Mouse (Mus musculus) MEL-GATA-1-ER (cell line): ENCODE data around the gene Eps15l1.

ENCODE experiments used
- DNase-seq: peaks from one replicate; pipeline ENCODE4 v3.0.0-alpha.2; 2012; ENCODE audit warnings: low read depth; ENCODE audit errors: extremely low read depth

Eps15l1 gene

DNA sequence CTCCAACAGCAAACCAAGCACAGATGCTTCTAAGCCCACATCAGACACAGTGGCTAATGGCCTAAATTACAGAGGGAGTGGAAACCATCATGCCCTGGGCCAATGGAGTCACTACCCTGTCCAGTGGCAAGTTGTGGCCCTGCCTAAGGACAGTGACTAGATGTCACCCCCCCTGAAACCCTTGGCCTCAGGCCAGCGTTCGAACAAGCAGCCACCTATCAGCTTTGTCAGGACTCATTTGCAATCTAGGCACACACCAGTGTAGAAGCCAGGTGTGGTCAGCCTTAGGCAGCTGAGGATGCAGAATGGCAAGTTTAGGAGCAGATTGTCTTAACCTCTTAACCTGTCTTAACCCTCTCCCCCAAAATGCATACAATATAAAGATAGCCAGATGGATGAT is 6.0 kb downstream of the Eps15l1 start:
- DNase-seq, result no peak

DNA sequence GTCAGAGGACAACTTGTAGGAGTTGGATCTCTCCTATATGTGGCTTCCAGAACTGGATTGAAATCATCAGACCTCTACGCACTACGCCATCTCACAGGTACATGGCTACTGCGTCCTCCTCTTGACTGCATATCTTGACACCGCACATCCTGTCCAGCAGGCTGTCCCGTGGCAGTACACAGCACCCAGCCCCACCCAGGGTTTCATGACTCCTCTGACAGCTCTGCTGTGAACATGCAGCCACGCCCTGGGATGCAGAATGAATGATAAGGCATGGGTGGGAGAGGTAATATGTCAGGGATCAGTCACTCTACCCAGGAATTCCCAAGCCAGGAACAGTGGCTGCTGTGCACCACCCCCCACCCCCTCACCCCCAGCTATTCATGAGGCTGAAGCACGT is 7.4 kb downstream of the Eps15l1 start:
- no peak for DNase-seq

DNA sequence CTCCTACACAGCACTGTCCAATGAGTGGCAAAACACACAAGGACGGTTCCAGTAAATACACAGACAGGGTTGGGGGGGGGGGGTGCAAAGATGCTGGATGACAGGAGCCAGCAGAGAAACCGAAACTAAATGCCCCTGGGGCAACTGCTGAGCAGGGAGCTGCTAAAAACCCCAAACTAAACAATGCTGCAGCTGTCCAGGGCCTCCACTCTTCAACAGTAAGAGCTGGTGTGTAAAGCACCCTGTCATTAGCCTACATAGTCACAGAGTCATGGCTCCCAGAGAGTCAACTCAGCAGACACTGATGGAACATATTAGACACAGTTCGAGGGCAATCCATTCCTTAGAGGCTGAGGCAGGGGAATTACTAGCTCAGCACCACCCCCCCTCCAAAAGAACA is 11.8 kb downstream of the Eps15l1 start:
- DNase-seq, result no peak

DNA sequence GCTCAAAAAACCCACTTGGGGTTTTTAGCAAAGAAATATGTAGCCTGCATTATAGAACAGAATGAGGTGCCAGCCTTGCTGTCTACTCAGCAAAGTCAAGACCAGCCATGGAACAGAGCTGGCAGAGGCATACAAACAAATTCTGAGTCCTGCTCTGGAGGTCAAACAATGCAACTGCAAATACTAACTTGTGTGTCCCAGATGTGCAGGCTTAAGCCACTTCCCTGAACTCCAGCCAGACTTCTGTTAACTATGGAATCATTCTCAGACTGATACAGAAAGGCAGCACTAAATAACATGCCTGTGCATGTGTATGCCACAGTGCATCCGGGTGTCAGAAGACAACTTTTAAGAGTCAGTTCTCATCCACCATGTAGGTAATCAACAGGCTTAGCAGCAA is 13.4 kb downstream of the Eps15l1 start:
- DNase-seq, result no peak

DNA sequence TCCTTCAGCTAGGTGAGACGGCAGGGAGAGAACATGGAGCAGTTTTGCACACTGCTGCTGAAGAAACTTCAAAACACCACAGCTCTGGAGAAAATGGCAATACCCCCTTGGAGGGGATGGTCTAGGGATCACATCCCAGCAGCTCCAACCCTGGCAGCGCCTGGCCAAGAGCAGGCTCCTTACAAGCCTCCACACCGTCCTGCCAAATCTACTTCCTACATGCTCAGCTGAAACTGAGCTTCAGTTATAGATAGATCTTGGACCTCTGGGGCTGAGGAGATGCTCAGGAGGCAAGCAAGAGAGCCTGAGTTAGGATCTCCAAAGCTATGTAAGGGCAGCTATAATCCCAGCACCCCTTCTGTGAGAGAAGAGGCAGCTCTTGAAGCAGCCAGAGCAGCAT is 18.3 kb downstream of the Eps15l1 start:
- no peak for DNase-seq

DNA sequence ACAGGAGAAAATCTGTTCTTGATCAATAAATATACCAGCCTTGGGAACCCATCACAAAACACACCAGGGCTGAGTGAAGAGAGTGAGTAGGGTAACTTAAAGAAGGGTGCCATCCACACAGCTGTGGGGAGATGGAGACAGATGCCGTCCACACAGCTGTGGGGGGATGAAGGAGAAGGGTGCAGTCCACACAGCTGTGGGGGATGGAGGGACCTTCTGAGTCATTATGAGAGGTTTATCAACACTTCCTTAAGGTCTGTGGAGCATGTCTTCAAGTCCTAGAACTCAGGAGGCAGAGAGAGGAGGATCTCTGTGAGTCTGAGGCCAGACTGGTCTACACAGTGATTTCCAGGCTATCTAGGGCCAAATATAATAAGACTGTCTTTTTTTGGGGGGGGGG is 19.9 kb downstream of the Eps15l1 start:
- no peak for DNase-seq

DNA sequence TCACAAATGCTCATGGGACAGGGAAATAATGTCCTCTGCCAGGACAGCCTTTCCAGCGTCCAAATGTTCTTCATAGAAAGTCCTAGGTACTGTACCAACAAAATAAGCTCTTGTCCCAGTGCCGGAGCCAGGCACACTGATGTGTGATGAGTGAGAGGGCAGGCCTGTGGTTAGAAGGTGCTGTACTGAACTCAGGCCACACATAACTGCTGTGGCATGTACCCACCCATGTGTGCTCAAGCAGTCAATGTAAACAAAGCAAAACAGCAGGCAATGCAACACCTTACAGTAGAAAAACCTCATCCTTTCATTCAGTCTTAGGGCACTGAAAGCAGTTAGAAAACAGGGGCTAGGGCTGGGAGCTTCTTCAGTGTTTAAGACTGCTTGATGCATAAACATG is 35.5 kb downstream of the Eps15l1 start:
- DNase-seq, result no peak

DNA sequence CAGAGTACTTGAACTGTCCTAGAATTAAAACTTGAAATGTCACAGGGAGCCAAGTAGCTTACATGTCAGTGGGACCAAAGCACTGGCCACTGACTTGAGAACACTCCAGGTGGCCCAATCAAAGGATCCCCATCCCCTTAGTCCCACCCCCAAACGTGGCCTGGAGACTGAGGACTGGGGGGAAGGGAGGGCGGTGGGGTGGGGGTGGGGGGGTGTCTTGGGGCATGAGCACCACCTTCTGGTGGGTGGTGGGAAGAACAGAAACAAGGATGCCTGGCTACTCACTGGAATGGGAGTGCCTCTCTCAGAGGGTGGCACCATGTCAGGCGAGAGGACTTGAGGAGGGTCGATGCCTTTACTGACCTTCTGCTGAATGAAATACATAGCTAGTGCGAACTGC is 38.9 kb downstream of the Eps15l1 start:
- no peak for DNase-seq

DNA sequence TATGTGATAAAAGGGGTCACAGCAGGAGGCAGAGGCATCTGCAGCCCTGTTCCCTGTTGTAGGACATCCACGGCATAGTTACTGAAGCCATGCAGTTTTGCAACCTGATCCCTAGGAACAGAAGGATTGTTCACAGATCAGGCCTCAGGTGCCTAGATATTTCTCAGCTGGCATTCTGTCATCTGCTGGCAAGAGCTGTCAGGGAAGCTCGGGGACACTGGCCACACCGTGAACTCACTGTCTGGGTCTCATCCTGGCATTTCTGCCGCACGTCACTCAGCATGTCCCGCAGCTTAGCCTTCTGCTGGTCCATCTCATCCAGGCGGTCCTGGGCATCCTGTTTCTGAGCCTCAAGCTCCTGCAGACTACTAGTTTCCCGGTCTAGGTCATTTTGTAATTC is 40.6 kb downstream of the Eps15l1 start:
- DNase-seq, result no peak

DNA sequence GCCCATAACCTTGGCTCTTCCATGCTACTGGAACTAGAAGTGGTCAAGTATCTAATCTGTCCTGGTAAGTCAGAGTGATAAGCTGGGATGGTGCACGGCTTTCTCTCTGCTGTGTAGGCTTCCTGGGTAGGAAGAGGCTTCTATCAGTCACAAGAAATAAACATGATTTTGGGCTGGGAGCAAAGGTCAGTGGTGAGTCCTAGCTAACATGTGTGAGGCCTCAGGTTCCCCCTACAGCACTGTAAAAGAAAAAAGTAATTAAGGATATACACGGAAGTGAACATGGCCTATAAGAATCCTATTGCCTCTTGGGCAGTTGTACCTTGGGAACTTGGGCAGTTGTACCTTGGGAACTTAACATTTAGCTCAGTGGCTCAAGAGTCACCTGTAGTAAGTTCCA is 44.4 kb downstream of the Eps15l1 start:
- no peak for DNase-seq

DNA sequence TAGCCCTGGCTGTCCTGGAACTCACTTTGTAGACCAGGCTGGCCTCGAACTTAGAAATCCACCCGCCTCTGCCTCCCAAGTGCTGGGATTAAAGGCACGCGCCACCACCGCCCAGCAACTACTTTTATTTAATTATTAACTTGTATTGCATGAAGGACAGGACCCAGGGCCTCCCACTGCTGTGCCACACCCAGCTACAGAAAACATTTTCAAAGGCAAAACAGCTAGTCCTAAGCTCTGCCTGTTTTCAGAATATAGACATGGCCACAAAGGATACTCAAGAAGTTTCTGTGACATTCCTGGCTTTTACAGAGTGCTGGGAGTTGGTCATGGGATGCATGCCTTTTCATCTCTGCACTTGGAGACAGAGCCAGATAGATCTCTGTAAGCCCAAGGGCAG is 45.0 kb downstream of the Eps15l1 start:
- no peak for DNase-seq

DNA sequence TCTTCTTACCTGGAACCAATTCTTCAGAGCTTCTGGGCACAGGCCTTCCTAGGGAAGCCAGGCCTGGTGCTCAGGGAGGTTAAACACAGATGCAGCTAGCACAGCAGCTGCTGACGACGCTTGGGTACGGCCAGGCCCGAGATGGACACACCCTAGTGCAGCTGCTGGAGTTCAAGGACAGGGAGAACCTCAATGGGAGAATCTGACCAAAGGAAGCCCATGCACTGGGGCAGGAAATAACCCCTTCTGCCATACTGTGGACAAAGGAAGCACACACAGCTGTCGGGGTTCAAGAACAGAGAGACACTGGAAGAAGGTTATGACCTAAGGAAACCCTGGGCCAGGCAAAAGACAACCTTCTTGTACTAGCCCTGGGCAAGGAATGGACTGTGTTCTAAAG is 46.1 kb downstream of the Eps15l1 start:
- no peak for DNase-seq

DNA sequence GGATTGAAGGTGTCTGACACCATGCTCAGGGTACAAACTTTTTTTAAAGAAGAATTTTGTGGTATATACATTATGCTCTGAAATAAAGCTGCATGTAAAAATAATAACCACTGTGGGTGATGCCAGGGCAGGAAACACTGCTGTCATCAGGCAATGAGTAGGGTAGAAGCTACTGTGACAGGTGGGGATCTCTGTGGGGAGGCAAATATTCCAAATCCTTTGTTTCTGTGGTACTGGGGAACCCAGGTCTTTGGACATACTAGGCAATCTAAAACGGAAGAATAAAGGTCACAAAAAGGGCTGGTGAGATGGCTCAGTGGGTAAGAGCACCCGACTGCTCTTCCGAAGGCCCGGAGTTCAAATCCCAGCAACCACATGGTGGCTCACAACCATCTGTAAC is 48.9 kb downstream of the Eps15l1 start:
- DNase-seq, result no peak

DNA sequence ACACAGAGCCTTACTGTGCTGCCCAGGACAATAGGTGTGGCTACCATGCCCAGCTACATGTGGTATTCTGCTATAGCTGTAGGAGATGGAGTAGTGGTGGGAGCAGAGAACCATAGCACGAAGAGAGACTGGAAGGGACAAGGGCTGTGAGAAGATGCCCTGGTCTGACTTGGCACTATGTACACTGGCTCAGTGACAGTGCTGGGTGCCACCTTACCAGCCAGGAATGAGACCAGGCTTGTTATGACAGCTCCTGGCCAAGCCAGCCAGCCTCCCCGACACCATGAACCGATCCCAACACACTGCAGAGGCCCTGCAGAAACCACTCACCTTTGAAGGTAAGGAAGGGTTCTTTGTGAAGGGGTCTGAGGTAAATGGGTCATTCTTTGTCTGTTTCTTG is 49.9 kb downstream of the Eps15l1 start:
- no peak for DNase-seq

DNA sequence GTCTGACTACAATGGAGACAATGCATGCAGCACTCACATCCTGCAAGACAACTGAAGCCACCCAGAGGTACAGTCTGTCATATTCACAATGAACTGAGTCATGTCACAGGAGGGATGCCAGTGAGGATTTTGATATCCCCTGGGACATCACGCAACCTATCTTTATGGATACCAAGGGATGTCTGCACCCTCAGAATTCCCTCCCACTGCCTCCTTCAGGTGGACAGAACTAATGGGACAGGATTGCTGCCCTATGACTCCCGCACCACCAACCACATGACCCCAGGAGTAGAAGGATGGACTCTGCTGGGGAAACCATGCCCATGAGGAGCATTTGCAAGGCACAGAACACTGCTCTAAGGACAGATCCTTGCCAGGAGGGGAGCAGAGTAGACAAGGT is 54.8 kb downstream of the Eps15l1 start:
- DNase-seq, result no peak

DNA sequence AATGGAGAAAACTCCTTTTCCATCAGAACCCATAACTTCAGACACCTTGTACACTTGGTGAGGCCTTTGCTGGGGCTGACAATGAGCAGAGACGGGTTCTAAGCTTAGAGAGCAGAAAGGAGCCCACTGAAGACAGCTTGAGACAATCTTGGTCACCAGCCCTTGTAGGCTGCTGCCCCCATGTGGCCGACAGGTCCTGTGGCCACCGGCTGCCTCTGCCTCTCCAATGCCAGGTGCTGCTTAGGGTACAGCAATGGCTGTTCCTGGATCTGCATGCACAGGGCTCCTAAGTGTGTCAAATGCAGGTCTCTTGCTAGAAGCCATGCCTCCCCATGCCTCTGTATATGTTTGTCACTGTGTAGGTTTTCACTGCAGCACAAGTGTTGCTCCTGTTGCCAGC is 55.4 kb downstream of the Eps15l1 start:
- no peak for DNase-seq

DNA sequence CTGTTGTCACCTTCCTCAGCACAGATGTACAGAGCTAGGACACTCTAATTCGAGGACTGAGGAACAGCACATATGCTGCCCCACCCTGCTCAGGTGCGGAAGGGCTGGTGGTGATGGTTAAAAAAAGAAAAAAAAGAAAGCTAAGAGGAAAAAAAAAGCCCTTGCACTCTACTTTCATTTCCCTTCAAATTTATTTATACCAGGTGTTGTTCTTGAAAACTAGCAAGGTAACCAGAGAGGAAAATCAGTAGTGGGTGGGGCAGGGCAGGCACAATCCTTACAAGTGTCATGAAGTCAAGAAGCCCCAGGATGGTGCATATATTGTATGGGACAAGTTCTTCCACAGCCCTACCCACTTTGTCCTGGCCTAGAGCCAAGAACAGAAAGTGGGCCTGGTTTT is 56.2 kb downstream of the Eps15l1 start:
- DNase-seq, result no peak

DNA sequence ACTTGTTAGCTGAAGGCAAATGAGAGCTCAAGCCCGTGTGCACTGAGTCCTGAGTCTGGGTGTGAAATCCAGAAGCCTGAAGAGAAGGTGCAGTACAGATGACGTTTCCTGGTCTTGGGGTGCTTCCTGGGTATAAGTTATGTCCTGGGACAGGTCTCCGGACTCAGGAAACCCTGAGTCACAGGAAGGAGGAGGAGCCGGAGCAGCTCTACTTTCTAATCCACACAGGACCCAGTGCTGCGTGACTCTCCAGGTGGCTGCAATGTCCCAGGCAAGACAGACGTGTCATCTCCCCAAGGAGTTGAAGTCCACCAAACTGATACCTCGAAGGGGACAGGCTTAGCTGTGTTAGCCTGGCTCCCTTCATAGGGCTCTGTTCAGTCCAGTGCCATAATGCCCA is 57.8 kb downstream of the Eps15l1 start:
- no peak for DNase-seq

DNA sequence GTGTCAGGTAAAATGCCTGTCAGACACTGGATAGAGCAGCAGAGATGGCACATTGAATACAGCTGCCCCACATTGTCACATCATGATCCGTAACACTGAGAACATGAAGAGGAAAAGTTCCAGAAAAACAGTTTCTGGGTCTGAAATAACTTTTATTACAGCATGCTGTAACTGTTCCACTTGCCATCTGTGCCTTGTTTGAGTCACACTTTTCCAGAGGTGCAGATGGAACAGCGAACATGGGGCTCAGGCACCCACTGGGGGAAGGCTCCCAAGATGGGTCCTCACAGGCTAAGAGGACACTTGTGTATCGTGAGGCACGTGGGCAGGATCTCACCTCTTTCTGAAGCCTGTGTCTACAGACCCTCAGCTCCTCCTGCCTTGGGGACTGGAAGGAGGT is 58.5 kb downstream of the Eps15l1 start:
- DNase-seq, result no peak

DNA sequence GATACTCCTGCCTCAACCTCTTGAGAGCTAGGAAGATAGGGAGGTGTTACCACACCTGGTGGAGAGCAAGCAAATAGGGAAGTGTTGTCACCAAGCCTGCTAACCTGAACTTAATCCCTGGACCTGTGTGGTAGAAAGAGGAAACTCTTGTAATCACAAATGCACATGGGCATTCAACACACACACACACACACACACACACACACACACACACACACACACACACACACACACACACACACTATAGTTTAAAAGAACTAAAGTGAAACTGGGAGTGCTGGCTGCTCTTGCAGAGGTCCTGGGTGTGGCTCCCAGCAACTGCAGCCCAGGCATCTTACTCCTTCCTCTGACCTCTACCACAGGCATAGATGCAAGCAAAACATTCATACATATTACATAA is 61.1 kb downstream of the Eps15l1 start:
- DNase-seq, result no peak

DNA sequence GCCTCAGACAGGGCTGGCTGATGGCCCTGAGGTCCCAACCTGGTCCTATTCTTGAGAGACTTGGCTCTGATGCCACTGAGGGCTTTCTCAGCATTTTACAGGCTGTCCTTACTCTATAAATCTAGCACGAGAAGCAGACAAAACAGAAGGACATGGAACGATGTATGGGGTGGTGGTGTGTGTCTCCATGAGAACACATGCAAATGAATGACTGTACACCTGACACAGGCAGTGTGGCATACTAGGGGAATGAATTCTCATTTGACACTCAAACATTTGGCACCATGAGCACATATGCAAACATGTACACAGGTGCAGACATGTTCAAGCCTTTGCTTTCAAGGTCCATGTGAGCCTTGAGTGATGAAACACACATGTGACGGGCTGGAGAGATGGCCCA is 64.7 kb downstream of the Eps15l1 start:
- DNase-seq, result no peak

DNA sequence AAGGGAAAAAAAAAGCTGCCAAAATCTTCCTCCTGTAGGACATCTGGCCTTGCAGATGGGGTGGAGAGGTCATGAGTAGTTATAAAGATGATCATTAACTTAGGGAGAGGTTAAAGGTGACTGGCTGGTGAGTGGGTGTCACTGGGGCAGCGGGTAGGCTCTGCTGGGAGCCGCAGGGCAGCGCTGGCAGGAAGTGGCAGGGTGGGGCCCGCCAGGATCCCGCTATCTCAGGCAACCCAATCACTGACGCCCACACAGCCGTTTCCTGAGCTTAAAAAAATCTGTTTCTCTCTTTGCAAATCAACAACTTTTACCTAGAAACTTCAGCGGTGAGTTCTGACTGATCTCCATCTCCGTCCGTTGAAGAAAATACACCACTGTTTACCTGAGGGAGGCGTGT is 67.0 kb downstream of the Eps15l1 start:
- DNase-seq, result no peak

DNA sequence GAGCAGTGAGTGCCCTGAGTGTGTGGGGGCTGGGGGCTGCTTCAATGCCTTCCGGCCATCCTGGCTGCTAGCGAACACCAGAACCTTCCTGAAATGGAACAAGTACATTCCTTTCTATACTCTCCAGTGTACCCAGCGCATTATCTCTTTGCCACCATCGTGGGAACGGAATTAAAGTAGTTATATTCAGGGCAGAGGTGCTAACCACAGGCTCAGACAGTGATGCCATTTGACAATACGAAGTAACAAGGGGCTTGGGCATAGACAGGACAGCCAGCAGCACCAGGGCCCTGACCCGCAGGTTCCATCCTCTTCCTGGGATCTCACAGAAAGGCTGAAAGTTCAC is 67.6 kb downstream of the Eps15l1 start:
- no peak for DNase-seq

DNA sequence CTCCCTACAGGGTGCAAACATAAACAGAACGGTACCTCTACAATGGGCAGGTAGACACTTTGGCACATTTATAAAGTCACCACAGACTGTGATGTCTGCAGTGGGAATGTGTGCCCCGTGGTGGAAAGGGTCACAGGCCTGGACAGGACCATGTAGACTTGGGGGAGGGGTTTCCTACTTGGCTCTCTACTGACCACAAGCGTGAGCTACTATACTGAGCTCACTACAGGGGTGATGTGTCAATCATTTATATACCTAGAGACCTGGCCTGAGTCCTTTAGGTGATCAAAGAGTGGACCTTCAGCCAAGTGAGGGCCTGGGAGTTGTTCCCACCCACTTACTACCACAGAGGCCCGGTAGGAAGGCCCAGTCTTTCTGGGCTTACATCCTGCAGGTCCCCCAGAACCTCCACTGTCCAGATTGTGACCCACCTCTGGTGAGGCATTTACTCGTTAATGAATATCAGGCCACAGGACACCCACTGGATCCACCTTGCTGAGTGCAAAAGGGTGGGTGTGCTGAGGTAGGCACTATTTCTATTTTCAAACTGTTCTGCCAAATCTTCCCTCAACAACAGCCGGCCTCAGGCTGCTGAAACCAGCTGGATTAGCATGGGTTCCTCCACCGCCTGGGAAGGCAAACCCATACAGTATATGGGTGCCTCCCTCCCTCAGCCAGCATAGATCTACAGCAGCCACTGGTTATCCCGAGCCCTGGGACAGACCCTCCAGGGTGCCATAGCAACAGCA is 68.1 kb downstream of the Eps15l1 start:
- DNase-seq, result no peak
